Mouse (Mus musculus): ENCODE results near the gene Sp7.

Gene Sp7

DNA sequence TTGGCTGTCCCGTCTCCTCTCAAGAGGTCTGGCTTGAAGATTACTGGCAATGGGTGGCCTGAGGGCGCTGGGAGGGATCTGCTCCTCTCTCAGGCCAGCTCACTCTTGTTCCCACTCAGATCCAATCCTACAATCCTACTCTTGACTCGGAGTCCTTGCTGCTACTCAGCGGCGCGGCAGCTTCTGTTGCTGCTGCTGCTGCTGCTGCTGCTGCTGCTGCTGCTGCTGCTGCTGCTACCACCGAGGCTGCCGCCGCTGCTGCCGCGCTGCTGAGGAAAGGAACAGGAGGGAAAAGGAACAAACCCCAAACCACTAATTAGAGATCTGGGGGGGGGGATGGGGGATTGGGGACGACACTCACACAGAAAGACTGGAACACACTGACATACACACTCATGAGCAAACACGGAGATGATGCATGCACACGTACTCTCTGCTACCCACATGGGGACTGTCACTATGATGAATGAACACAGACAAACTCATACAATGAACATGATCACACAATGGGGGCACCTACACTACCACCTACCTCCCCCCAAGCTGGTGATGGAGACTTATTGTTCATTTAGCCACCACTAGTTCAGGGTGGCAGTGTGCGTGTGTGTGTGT lies at the start of gene Sp7:
Sp7 (minus strand) TSS at position 450 of the 612 bp plus-strand sequence.
- CTCF ChIA-PET = interaction anchor here (0.6 to 1.0 kb wide), 3 partner anchors 48 to 81 kb away, joined by 3 to 4 read pairs (median 3); no protein-coding TSS in a partner anchor

DNA sequence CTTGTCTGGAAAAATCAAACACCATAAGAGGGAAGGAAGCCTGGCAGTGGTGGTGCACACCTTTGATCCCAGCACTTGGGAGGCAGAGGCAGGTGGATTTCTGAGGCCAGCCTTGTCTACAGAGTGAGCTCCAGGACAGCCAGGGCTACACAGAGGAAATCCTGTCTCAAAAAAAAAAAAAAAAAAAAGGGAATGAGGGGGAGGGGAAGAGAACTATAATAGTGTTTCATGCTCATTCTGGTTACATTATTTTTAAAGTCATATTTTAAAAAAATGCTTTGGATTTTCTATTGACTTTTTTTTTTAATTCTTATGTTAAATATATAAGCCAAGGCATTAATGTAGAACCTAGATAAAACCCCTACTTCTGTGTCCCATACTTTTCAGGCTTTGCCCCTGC lies 46.7 kb upstream of the Sp7 start:
- CTCF ChIA-PET = interaction anchor here (0.7 to 1.1 kb wide), 4 partner anchors 23 to 59 kb away, joined by 3 to 4 read pairs (median 4); no protein-coding TSS in a partner anchor

DNA sequence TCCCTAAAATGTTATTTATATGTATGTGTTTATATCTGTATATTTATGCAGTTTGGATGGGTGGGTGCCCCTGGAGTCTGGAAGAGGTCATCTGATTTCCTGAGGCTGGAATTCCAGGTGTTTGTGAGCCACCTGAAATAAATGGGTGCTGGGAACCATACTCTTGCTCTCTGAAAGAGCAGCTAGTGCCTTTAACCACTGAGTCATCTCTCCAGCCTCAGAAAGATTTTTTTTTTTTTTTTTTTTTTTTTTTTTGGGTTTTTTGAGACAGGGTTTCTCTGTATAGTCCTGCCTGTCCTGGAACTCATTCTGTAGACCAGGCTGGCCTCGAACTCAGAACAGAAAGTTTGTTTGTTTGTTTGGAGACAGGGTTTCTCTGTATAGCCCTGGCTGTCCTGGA lies 44.1 kb upstream of the Sp7 start:
- CTCF ChIA-PET = interaction anchor here (0.5 to 0.6 kb wide), 3 partner anchors 52 to 201 kb away, joined by 3 to 5 read pairs (median 5); no protein-coding TSS in a partner anchor

DNA sequence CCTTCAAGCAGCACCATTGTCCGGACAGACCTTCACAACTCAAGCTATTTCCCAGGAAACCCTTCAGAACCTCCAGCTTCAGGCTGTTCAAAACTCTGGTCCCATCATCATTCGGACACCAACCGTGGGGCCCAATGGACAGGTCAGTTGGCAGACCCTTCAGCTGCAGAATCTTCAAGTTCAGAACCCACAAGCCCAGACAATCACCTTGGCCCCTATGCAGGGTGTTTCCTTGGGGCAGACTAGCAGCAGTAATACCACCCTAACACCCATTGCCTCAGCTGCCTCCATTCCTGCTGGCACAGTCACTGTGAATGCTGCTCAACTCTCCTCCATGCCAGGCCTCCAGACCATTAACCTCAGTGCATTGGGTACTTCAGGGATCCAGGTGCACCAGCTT lies 42.3 kb upstream of the Sp7 start:
- CTCF ChIA-PET = interaction anchor here (0.9 to 1.9 kb wide), 2 partner anchors 11 to 28 kb away, joined by 4 to 5 read pairs; no protein-coding TSS in a partner anchor

DNA sequence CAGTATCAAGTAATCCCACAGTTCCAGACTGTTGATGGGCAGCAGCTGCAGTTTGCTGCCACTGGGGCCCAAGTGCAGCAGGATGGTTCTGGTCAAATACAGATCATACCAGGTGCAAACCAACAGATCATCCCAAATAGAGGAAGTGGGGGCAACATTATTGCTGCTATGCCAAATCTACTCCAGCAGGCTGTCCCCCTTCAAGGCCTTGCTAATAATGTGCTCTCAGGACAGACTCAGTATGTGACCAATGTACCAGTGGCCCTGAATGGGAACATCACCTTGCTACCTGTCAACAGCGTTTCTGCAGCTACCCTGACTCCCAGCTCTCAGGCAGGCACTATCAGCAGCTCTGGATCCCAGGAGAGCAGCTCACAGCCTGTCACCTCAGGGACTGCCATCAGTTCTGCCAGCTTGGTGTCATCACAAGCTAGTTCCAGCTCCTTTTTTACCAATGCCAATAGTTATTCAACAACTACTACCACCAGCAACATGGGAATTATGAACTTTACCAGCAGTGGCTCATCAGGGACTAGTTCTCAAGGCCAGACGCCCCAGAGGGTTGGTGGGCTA lies 41.7 kb upstream of the Sp7 start:
- CTCF ChIA-PET = interaction anchor here (0.6 to 1.9 kb wide), 3 partner anchors 11 to 27 kb away, joined by 4 to 18 read pairs (median 5); no protein-coding TSS in a partner anchor

DNA sequence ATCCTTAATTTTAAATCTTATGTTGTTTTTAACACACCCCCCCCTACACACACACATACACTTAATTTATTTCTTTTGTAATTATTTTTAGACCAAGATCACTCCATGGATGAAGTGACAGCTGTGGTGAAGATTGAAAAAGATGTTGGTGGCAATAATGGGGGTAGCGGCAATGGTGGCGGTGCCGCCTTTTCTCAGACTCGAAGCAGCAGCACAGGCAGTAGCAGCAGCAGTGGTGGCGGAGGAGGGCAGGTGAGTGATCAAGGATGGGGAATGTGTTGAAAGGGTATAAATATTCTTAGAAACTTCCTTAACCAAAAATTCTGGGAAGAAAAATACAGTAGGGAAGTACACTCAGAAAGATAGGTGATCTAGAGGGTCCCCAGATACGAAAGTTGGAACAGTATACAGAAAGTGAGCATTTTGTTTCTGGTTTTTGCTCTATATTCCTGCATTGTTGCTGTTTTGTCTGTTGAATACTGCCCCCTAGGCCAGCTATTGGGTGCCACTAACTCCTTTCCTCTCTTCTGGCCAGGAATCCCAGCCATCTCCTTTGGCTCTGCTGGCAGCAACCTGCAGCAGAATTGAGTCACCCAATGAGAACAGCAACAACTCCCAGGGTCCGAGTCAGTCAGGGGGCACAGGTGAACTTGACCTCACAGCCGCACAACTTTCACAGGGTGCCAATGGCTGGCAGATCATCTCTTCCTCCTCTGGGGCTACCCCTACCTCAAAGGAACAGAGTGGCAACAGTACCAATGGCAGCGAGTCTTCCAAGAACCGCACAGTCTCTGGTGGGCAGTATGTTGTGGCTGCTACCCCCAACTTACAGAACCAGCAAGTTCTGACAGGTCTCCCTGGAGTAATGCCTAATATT lies 40.9 kb upstream of the Sp7 start:
- CTCF ChIA-PET = interaction anchor here (0.6 to 1.9 kb wide), 4 partner anchors 12 to 55 kb away, joined by 3 to 18 read pairs (median 4); no protein-coding TSS in a partner anchor

DNA sequence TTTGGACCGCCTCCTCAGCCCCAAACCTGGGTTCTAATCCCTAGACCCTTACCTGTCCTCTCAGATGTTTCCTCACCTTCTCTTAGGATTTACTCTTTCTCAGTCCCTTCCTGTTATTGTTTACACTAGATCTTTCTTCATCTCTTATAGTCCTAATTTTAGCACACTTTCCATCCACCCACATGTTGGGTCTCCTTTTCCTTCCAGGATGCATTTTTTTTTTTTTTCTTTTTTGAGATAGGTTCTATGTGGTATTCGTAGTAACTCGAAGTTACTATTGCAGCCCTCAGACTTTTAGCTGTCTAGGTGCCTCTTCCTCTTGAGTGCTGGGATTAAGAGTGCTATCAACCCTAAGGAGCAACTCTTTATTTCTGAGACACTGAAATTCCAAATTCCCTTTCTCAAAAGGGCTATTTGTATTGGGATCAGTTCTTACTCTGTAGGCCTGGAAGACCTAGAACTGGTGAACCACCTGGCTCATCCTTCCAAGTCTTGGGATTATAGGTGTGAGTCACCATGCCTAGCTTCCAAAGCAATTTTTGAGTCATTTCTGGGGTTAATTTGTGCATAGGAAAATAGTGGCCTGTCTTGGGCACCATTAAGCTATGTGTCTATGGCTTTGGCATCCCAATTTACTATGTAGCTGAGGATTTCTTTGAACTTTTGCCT lies 40.1 kb upstream of the Sp7 start:
- CTCF ChIA-PET = interaction anchor here (0.7 to 1.9 kb wide), 2 partner anchors 13 to 55 kb away, joined by 3 to 4 read pairs; no protein-coding TSS in a partner anchor

DNA sequence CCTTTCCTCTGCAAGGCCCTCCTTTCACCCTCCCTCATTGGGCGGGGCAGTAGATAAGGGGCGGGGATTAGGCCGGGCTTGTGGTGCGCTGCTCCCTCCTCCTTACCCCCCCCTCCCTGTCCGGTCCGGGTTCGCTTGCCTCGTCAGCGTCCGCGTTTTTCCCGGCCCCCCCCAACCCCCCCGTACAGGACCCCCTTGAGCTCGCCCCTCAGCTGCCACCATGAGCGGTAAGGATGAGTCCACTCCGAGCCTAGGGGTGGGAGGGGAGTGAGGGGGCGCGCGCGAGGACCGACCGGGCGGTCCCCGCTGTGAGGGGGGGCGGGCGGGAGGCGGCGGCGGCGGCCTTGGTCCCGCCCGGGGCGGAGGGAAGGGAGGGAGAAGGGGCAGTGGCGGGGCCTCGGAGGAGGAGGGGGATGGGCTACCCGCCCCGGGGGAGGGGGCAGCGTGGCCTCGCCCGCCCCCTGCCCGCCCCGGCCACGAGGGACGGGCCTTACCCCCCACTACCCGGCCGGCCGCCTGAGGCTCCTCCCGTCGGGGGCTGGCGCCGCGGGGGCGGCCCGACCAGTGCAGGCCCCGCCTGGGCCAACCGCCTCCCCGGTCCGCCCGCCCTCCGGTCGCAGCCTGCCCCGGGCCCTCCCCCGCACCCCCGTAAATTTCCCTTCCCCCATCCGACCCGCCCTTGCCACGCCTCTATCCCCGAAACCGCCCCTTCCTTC lies 39.4 kb upstream of the Sp7 start:
- CTCF ChIA-PET = interaction anchor here (0.7 kb wide), 1 partner anchor 29 kb away, joined by 3 read pairs; no protein-coding TSS in a partner anchor

DNA sequence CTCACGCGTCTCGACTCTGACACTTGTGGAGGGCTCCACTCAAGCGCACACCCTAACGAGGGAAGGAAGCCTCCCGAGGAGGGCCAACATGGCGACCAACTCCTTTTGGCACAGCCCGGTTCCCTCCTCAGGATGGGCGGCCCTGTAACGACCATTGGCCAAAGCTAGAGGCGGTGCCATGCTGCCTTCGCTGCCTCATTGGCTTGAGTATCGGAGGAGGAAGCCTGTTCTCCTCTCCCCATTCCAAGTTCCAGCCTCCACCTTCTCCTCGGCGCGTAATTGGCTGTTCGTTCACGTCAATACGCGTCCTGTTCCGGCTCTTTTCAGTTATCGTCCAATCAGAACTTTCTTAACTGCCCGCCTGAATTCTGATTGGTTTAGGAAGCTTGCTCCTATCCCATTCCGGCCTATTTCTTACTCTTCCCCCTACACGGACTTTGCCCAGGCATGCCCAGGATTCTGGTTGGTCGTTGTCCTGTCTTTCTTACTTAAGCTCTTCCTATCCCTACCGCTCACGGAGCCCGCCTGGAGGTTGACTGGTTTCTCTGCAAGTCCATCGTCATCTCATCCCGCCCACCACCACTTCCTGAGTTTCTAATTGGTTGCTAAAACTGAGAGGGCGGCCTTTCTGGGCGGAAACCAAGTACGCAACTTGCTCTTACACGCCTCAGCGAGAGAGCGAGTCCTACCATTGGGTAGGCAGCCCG lies 38.7 kb upstream of the Sp7 start, which contains the start of gene Sp1:
Sp1 (plus strand) TSS at position 655 of the 707 bp plus-strand sequence.
- CTCF ChIA-PET = interaction anchor here (0.6 to 0.7 kb wide), 3 partner anchors 15 to 28 kb away, joined by 3 to 8 read pairs (median 3); no protein-coding TSS in a partner anchor

DNA sequence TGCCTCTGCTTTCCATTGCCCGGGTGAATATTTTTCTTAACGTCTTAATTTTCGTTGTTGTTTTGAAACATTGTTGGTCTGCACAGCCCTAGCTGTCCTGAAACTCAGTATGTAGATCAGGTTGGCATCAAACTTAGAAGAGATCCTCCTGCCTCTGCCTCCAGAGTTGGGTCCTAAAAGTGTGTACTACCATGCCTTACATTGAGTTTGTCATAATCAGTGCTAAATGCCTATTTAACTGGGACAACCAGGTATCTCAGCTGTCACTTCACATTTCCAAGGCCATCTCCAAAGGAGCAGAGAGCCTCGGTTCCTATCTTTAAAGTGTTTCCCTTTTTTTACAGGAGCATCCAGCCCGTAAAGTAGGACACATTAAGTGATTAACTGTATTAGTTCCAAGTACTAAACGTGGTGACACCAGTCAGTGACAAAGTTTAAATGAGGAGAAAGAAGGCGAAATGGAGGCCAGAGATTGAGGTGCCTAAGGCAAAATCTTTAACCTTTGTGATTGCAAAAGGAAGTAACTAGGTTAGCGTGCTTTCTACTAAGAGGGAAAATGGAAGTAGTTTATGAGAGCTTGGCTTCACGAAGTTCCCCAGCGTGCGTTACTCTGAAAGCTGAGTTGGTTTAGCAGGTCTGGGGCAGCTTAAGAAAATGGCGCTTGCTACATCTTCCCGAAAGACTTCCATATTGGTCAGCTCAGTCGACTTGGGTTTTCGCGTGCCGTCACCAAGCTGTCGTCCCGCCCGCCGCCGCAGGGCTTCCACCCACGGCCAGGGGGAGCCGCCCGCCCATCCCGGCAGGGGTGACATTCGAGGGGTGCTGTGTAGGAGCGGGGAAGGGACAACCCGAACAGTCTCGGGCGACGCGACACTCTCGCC lies 37.9 kb upstream of the Sp7 start:
- CTCF ChIA-PET = interaction anchor here (0.5 to 0.9 kb wide), 5 partner anchors 15 to 835 kb away, joined by 3 to 14 read pairs (median 4); partner anchors contain the start of gene Hnrnpa1

DNA sequence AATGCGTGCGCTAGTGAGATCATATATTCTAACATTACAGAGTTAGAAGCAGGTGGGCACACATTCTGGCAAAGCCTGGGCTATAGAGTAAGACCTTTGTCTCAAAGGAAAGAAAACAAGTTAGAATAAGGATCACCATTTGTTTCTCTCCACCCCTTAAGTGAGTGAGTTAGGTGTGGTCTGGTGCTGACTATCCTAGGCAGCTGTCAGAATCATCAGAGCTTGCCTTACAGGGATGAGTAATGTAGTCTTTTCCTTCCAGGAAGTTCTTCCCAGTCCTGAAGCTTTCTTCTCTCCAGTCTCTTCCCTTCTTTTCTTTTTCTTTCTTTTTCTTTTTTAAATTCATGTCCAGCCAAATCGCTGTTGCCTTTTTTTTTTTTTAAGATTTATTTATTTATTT lies 35.2 kb upstream of the Sp7 start:
- CTCF ChIA-PET = interaction anchor here (0.6 kb wide), 1 partner anchor 10 kb away, joined by 3 read pairs; no protein-coding TSS in a partner anchor

DNA sequence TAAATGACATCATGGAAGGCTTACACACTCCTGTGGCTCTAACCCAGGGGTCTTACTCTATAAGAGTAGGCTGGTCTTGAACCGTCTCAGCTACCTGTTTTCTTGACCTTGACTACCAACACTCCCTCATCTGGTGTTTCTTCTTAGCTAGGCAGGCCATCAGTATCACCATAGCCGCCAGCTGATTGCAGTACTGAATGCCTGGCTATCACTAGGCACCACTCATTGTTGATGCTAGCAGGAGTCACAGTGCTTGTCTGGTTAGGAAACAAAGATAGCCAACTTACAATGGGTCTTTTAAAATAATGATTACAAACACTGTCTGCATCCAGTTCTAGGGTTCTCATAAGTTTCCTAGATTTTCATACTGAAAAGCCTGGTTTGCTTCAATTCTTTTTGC lies 34.3 kb upstream of the Sp7 start:
- CTCF ChIA-PET = no interaction called here

DNA sequence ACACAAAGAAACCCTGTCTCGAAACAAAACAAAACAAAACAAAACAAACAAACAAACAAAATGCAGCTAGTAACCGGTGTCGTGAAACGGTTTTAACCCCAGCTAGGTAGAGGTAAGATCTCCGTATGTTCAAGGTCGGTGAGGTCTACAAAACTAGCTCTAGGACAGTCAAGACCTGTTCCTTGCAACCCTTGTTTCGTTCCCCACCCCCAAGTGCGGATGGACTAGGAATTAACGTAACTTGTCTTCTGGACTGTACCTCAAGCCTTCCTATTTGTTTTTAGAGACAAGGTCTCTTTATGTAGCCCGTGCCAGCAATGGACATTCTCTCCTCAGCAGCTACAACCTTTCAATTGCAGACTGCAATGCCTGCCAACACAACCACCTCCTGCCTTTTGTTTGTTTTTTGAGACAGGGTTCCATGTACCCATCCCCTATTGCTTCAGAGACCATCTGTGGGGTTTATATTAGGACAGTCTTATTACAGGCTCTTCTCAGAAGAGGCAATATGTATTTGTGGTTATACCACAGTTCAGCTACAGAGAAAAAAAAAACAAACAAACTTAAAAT lies 33.6 kb upstream of the Sp7 start:
- CTCF ChIA-PET = interaction anchor here (0.7 kb wide), 1 partner anchor 14 kb away, joined by 4 read pairs; no protein-coding TSS in a partner anchor

DNA sequence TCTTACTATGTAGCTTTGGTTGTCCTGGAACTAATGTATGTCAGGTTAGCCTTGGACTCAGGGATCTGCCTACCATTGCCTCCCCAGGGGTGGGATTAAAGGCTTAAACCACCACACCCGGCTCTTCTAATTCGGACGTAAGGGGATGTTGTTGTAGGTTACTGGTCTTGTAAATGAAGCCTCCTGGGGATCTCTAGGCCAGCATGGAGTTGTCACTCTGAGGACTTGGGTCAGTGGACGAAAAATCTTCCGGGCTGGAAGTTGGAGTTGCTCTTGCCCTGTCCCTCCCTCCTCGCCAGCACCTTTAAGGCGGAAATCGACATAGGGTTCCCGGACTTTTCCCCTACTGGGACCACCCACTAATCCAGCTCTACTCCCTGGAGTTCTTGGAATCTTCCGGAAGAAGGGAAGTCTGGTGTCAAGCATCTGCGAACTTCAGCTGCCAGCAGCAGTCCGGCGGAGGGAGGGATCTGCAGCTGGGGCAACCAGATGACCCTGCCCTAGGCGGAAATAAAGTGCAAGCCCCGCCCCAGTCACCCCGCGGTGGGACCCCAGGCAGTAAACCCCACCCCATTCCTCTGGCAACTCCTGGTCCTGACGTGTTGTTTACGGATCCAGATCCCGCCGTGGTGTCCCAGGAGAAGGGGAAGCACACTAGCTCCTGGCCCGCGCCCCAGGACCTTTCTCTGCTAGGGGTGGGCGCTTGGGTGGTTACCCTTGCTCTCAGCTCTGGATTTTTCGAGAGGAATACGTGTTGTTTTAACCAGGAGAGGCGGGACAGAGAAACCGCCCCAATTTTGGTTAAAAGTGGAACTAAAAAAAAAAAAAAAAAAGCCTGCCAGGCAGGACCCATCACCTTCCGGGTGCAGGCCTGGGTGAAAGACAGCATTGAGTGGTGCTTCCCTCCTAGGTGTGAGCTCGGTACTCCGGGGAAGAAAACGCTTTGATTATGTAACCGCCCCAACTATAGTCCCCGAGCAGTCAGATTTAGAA lies 32.5 kb upstream of the Sp7 start:
- CTCF ChIA-PET = interaction anchor here (0.6 to 1.0 kb wide), 7 partner anchors 15 to 137 kb away, joined by 3 to 8 read pairs (median 3); no protein-coding TSS in a partner anchor

DNA sequence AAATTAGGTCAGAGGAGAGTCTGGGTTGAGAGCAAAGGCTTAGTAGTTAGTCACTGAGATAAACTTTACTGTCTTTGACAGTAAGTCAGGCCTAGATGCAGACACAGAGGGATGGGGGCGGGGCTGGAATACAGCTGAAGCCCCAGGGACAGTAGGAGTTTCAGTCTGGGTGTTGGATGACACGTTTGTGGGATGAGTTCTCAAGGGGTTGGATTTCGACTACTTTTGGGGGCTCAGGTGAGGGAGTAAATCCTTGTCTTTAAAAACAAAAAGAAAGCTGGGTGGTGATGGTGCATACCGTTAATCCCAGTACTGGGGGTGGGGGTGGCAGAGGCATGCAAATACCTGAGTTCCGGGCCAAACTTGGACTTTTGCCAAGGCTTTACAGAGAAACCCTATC lies 31.6 kb upstream of the Sp7 start:
- CTCF ChIA-PET = interaction anchor here (1.0 kb wide), 2 partner anchors 22 to 29 kb away, joined by 3 read pairs; no protein-coding TSS in a partner anchor

DNA sequence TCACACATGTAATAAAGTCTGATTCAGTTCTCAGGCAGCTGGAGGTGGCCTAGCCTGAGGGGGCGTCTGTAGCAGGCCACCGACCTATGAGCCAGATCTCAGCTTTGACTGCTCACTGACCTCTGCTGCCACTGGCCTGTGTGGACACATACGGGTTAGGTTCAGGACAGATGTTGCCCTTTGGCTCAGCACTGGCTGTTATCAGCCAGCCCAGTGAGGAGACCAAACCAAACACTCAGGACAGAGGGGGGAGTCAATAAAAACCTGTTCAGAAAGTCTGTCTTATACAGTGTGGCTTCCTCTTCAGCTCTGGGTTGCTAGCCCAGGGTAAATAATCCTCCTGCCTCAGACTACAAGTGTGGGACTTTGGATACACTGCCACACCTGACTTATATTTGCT lies 28.1 kb upstream of the Sp7 start:
- CTCF ChIA-PET = no interaction called here

DNA sequence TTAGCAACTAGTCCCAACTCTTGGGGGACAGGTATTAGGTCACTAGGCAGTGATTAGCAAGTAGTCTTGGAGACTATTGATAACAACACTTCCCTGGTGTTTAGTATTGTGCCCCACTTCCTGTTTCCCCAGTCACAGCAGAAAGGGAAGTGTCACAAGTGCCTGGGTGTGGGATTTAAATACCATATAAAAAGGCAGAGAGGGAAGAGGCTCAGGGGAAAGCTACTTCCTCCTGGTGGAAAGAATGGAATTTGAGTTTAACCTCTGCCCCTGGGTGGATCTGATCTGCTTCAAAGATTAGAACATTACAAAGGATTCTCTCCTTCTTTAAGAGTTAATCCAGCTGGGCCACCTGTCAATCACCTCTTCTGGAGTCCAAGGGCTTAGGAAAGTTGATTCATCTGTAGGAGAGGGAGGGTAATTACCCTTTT lies 26.6 kb upstream of the Sp7 start:
- CTCF ChIA-PET = no interaction called here
